Mouse (Mus musculus): ENCODE measurements around the gene Hsh2d.

Hsh2d gene

DNA sequence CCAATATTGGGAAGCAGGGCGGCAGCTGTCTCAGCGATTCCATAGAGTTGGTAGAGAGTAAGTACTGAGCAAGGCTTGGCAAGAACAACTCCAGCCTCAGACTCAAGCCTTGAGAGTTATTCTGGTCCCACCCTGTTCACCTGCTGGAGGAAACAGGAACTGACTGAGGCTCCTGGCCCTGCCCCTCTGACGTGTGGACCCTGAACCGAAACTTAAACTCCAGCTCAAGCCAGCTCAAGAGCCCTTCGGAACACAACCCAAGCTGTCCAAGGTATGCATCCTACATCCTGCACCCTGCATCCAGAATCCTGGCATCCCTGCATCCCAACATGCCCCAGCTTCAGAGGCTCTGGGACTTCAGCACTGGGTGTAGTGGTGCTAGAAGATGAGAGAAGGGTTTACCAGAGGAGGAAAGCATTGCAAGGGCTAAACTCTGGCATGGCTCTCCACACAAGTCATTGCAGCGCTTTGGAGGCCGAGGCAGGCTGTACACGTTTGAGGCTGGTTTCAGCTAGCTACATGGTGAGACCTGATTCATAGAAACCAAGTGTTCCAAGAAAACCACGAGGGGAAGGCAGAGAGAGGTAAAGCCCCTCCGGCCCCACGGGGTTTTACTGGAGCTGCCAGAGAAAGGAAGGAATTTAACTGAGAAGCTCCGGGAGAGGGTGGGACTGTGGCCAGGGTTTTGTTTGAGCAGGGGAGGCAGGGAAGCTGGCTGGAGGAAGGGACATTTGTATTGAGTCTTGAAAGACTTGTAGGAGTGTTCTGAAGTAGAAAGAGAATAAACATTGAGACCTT lies at the start of gene Hsh2d:
Hsh2d (plus strand) TSS at position 222 of the 798 bp plus-strand sequence.
- DNase-seq = no peak

- DNase-seq = no peak
Observed at GRCm38 (mm10) chr8:72143256-72143824, 46.1 kb upstream of the Hsh2d start.

DNA sequence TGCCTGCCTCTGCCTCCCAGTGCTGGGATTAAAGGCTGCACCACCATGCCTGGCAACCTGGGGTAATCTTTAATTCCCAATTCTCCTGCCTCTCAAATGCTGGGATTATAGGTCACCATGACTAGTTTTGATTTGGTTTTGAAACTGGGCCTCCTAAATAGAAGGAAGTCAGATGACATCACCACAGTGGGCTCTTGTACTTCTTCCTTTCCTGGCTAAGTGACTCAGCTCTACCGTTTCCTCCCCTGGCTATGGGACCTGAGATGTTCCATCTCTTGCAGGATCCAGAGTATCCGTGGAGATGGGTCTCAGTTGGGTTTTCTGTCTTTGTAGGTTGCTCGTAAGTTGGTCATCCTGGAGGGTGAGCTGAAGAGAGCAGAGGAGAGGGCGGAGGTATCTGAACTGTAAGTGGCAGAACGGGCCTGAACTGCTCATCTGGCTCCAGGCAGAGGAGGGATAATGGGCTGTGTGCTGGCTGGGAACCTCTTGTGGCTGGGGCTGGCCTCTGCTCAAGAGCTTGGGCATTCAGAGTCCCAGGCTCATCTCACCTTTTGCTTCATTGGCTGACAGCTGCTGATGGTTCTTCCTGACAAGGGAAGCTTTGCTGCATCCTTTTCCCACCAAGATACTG lies 45.0 kb upstream of the Hsh2d start:
- no peak for DNase-seq

DNA sequence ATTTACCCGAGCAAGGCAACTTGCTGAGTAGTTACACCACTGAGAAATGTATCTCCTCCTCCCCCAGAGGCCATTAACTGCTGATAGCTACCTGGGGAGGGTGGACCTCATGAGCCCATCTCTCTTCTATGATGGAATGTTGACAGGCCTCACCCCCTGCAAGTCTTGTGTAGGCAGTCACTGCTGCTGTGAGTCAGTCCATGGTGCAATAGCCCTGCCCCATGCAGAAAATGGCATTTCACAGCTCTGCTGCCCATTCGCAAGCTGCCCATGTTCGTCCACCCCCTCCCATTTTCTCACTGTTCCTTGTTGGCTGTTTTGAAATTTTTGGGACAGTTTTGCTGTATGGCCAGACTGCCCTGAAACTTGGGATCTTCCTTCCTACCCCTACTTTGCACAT lies 43.9 kb upstream of the Hsh2d start:
- DNase-seq = no peak

DNA sequence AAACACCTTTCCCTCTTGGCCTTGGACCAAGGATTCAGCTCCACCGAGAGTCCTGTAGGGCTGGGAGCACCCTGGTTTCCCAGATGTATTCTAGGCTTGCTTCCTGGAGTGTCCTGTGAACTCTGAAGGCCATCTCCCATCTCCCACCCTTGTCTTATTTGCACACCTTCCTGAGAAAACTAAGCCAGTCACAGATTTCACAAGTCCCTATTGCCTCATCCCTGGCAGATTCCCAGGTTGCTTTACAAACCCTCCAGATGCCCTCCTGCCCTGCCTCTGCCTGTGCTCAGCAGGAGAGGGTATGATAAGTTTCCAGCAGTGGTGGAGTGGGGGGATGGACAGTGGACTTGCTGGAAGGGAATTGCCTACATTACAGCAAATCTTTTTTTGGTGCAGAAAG lies 43.4 kb upstream of the Hsh2d start:
- DNase-seq = no peak

DNA sequence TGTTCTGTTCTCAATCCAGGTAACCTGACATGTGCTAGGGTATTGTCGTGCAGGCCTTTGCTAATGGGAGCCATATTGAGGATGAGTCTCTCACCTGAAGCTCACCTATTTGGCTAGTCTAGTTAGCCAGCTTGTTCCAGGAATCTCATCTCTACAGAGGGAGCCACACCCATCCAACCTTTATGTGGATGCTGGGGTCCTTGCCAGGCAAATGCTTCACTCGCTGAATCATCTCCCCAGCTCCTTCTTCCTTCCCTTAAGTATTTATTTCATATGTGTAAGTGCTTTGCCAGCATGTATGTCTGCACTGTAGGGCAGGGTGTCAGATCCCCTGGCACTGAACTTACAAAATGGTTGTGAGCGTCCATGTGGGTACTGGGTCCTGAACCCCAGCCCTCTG lies 42.9 kb upstream of the Hsh2d start:
- DNase-seq = no peak

GRCm38 (mm10) chr8:72147266-72147665 lies 42.2 kb upstream of the Hsh2d start:
- no peak for DNase-seq

GRCm38 (mm10) chr8:72149056-72149455 lies 40.4 kb upstream of the Hsh2d start:
- DNase-seq = no peak

GRCm38 (mm10) chr8:72151418-72152078 lies 37.9 kb upstream of the Hsh2d start:
- DNase-seq = no peak

DNA sequence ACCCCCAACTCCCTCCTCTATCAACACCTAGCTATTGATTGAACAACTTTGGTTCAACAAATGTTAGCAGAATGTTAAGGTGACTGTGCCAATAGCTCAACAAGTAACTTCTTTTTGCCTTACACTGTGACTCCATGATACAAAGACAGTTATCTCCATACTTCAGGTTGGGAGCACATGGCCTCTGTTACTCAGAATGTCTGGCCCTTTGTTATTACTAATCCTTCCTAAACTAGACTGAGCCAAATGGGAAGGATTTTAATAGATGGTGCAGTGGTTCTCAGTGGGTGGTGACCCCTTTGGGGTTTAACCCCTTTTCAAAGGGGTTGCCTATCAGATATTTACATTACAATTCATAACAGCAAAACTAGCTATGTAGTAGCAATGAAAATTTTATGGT lies 36.1 kb upstream of the Hsh2d start:
- no peak for DNase-seq

DNA sequence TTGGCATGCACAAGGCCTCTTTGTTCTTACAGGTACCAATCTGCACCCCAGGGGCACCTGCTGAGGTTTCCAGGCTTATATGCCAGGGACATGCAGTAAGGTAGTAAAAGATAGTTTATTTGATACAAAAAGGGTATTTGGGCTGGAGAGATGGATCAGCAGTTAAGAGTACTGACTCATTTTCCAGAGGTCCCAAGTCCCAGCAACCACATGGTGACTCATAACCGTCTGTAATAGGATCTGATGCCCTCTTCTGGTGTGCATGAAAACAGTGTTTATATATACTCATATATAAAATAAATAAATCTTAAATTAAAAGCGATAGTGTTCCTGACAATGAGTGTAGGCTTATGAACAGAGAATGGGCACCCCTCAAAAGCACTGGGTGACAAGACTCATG lies 31.3 kb upstream of the Hsh2d start:
- no peak for DNase-seq

- no peak for DNase-seq
Observed at GRCm38 (mm10) chr8:72158726-72159125, 30.7 kb upstream of the Hsh2d start.

DNA sequence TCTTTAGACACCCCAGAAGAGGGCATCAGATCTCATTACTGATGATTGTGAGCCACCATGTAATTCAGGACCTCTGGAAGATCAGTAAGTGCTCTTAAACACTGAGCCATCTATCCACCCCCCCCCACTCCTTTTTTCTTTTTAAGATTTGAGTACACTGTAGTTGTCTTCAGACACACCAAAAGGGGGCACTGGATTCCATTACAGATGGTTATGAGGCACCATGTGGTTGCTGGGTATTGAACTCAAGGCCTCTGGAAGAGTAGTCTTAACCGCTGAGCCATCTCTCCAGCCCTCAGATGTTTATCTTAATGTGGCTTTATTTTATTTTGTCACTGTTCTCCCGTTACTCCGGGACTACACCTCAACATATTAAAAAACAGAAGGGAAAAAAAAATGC lies 29.4 kb upstream of the Hsh2d start:
- DNase-seq = no peak

GRCm38 (mm10) chr8:72160707-72161697 lies 28.4 kb upstream of the Hsh2d start, which contains the start of gene Rab8a:
Rab8a (plus strand) TSS chr8:72161200.
- DNase-seq = peak; percentile 100

DNA sequence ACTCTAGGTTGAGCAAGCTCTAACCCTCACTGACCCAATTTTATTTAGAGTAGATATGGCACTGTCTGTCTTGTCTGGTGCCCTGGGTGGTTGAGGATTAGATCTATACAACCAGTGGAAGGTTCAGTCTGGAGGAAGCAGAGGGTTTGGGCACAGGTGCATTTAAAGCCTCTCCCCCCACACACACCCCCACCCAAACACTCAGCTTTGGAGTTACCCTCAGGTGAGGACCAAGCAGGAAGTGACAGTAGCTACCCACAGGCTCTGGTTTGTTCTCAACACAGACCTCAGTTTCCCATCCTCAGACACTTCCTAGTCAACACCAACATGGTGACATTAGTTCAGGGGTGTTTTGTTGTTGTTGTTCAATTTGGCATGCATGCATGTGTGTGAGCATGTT lies 26.6 kb upstream of the Hsh2d start:
- DNase-seq = no peak

DNA sequence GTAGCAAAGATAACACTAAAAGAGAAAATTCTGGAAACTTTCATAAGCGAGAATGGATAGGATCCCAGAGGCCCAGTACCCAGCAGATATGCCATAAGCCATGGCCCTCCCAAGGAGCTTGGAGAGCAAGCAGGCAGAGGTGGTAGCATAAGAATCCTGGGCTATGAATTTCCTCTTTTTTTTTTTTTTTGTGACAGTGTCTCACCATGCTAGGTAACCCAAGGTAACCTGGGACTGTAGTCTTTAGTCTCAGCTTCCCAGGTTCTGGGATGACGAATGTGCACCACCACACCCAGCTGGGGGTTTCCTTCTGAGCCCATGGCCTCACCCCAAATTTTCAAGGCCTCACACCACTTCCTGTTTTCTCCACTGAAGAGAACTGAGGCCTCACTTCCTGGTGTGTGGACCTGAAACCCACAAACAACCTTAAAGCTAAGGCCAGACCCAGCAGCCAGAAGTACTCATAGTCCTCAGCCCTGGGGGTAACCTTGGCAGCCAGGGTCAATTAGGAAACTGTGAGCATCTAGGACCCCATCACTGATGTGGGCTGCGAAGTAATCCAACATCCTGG lies 20.3 kb upstream of the Hsh2d start:
- no peak for DNase-seq

- DNase-seq = no peak
Observed at GRCm38 (mm10) chr8:72169681-72170249, 19.7 kb upstream of the Hsh2d start.

DNA sequence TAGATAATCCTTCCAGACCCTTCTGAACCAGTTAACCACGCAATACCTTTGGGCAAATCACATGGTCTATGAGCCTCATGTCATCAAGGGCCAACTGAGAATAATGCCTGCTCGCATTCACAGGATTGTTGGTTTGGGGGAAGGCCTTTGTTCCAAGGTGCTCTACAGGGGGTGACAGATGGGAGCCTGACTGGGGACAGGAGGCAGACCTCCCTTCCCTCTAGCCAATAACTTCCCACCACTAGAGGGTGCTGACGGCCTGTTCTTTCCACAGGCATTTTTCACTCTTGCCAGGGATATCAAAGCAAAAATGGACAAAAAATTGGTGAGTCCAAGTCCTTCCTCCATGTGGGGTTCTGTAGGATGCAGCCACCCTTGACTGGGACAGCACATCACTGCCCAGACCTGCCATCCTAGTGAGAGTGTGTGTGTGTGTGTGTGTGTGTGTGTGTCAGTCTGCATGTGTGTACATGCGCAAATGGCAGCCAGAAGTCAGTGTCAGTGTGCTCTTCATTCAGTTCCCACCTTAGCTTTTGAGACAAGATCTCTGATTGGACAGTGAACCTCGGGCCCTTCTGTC lies 12.0 kb upstream of the Hsh2d start:
- peak; percentile 76 for DNase-seq

DNA sequence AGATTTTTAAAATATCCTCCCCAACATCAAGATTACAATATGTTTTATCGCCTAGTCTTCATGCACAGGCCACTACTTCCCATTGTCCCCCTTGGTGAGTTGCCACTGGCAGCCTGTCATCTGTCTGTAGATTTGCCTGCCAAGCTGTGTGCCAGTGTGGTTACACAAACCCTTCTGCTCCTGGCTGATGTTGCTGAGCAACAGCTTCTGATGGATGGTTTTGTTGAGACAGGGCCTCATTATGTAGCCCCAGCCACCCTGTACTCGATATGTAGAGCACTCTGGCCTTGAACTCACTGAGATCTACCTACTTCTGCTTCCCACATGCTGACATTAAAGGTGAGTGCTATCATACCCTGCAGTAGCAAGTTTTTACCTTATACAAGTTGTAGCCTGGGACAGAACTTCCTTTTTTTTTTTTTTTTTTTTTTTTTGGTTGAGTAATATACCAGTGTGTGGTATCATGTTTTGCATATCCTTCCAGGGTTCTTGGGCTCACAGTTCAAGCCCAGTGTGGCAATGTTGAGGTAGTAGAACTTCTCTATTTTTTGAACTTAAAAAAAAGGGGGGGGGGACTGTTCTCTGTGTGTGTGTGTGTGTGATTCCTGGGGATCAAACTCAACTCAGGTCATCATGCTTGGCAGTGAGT lies 5.8 kb upstream of the Hsh2d start:
- DNase-seq = no peak

GRCm38 (mm10) chr8:72187793-72188331 lies 1.6 kb upstream of the Hsh2d start:
- no peak for DNase-seq

GRCm38 (mm10) chr8:72190215-72190539 lies 739 bp downstream of the Hsh2d start:
- DNase-seq = no peak
